Mouse (Mus musculus) kidney, adult 2 months (tissue): ENCODE results near the gene Vsx1. TPM values are rescaled to one million over a fixed set of nuclear protein-coding genes. Genes with fewer than 3 reads are reported as not detected.

Experiments
- DNase-seq: peaks from one replicate; pipeline ENCODE4 v3.0.0; 2021
- H3K27ac ChIP-seq: fragments of 200-500 bp; 2 replicates; pipeline ENCODE4 v1.5.1; 2012; ENCODE audit warnings: low read depth, low read length, control low read depth, inconsistent platforms; ENCODE audit not compliant: insufficient read depth
- H3K27me3 ChIP-seq: fragments of 200-500 bp; replicated peaks from 2 replicates; pipeline ENCODE4 v1.6.1; 2012; ENCODE audit warnings: mild to moderate bottlenecking, moderate library complexity, low read length, inconsistent platforms; ENCODE audit not compliant: control insufficient read depth, insufficient read depth
- H3K36me3 ChIP-seq: fragments of 200-500 bp; 2 replicates; pipeline ENCODE4 v1.6.1; 2012; ENCODE audit warnings: mild to moderate bottlenecking, moderate library complexity, low read length, inconsistent platforms; ENCODE audit not compliant: control insufficient read depth, insufficient read depth
- H3K4me1 ChIP-seq: fragments of 200-500 bp; 2 replicates; pipeline ENCODE4 v1.6.1; 2011; ENCODE audit warnings: low read length; ENCODE audit not compliant: control insufficient read depth, insufficient read depth
- H3K4me3 ChIP-seq: fragments of 200-500 bp; 2 replicates; pipeline ENCODE4 v1.5.1; 2011; ENCODE audit warnings: mild to moderate bottlenecking, low read depth, low read length, control low read depth; ENCODE audit not compliant: insufficient read depth
- CTCF ChIP-seq: fragments of 200-500 bp; conservative IDR thresholded peaks from 2 replicates; pipeline ENCODE4 v1.5.1; 2011; ENCODE audit warnings: low read depth, mild to moderate bottlenecking, control low read depth, low read length, moderate library complexity, mixed read lengths; ENCODE audit not compliant: insufficient read depth, insufficient read length
- POLR2A ChIP-seq: fragments of 200-500 bp; IDR thresholded peaks from one replicate; pipeline ENCODE4 v1.6.1; 2011; ENCODE audit warnings: low read depth, low read length, control low read depth
- WGBS: fragments of 180-500 bp; shearing (Covaris S2); methylation state at CpG from one replicate; pipeline ENCODE4 v1.1.7; 2018; 5-methylcytosine and 5-hydroxymethylcytosine counted together
- polyA plus RNA-seq: library from polyadenylated mRNA; depleted of rRNA; stranded (reverse); fragments of >200 nt; gene quantifications from 2 replicates; pipeline ENCODE4 v1.2.3, GENCODE M21; 2012

Vsx1 gene
- polyA plus RNA-seq, 1 experiment = not detected

- peak overlapping the region; percentile 81 for H3K4me3 ChIP-seq
- TF ChIP-seq CTCF (no peak), POLR2A (no peak)
- H3K27me3 ChIP-seq = no peaks in the 10 kb centered on the region
- peaks cover 31% of the 10 kb centered on the region for H3K4me1 ChIP-seq
- H3K27ac ChIP-seq = peak overlapping the region; percentile 87
- 5% methylated on average over 17 of the region's 17 CpGs for WGBS
- H3K36me3 ChIP-seq = no peaks in the 10 kb centered on the region
- peak; percentile 69 for DNase-seq
Measured at GRCm38 (mm10) chr2:150667065-150667819, 21.9 kb downstream of the Vsx1 start.

- H3K4me3 ChIP-seq = peak overlapping the region; percentile 81
- no peaks in the 10 kb centered on the region for H3K36me3 ChIP-seq
- 53% methylated on average over 7 of the region's 7 CpGs for WGBS
- no peaks in the 10 kb centered on the region for H3K27me3 ChIP-seq
- DNase-seq = no peak
- TF ChIP-seq POLR2A (no peak), CTCF (no peak)
- peak overlapping the region; percentile 87 for H3K27ac ChIP-seq
- H3K4me1 ChIP-seq = peaks cover 36% of the 10 kb centered on the region
Measured at GRCm38 (mm10) chr2:150666723-150667064, 22.5 kb downstream of the Vsx1 start.

- WGBS = 39% methylated on average over 10 of the region's 10 CpGs
- peak; percentile 73 for DNase-seq
- H3K36me3 ChIP-seq = no peaks in the 10 kb centered on the region
- peak overlapping the region; percentile 87 for H3K27ac ChIP-seq
- H3K27me3 ChIP-seq = no peaks in the 10 kb centered on the region
- TF ChIP-seq CTCF = no peak
- no peak for TF ChIP-seq POLR2A
- peaks cover 39% of the 10 kb centered on the region for H3K4me1 ChIP-seq
- H3K4me3 ChIP-seq = peak overlapping the region; percentile 11
Measured at GRCm38 (mm10) chr2:150665534-150666451, 23.4 kb downstream of the Vsx1 start.

GRCm38 (mm10) chr2:150665006-150665405, 24.2 kb downstream of the Vsx1 start:
- H3K27ac ChIP-seq = peak overlapping the region; percentile 87

GRCm38 (mm10) chr2:150664152-150664920, 24.8 kb downstream of the Vsx1 start:
- H3K36me3 ChIP-seq = no peaks in the 10 kb centered on the region
- no peak overlapping the region for H3K4me3 ChIP-seq
- peak overlapping the region; percentile 93 for H3K27ac ChIP-seq
- DNase-seq = peak; percentile 71
- 53% methylated on average over 5 of the region's 5 CpGs for WGBS
- TF ChIP-seq POLR2A (no peak), CTCF (no peak)
- H3K27me3 ChIP-seq = no peaks in the 10 kb centered on the region
- H3K4me1 ChIP-seq = peaks cover 53% of the 10 kb centered on the region

More at GRCm38 (mm10) chr2:150665006-150665405, 24.2 kb downstream of the Vsx1 start:
- DNase-seq = no peak
- WGBS = 66% methylated on average over 2 of the region's 2 CpGs
- Histone ChIP-seq H3K36me3 (no peaks in the 10 kb centered on the region), H3K27me3 (no peaks in the 10 kb centered on the region), H3K4me3 (no peak overlapping the region), H3K4me1 (peaks cover 46% of the 10 kb centered on the region)
- TF ChIP-seq CTCF (no peak), POLR2A (no peak)

- Histone ChIP-seq H3K4me1 (peaks cover 51% of the 10 kb centered on the region), H3K27me3 (no peaks in the 10 kb centered on the region), H3K4me3 (no peak overlapping the region), H3K27ac (peak overlapping the region; percentile 93), H3K36me3 (no peaks in the 10 kb centered on the region)
- TF ChIP-seq CTCF = no peak
- 29% methylated on average over 9 of the region's 9 CpGs for WGBS
- DNase-seq = peak; percentile 58
Measured at GRCm38 (mm10) chr2:150663255-150663654, 25.9 kb downstream of the Vsx1 start.
